Mouse (Mus musculus) MEL (cell line): Measurements from ENCODE around the gene Mast3.

Source experiments
- CHD1 ChIP-seq: IDR thresholded peaks from 2 replicates; pipeline ENCODE4 v1.6.1; 2012; ENCODE audit warnings: low read depth, mild to moderate bottlenecking, inconsistent platforms, low read length, improper control_type of control experiment
- CTCF ChIP-seq, 3 experiments: IDR thresholded peaks in 2 of 3; conservative IDR thresholded peaks in 1 of 3; 2 replicates each; pipeline ENCODE4 v1.5.1; 2011 to 2012; ENCODE audit warnings: low read length in 3 of 3, low read depth in 2 of 3, mild to moderate bottlenecking in 2 of 3, improper control_type of control experiment in 1 of 3, inconsistent platforms in 1 of 3, mixed read lengths in 1 of 3, moderate library complexity in 1 of 3; ENCODE audit not compliant: control insufficient read depth in 1 of 3, insufficient read depth in 1 of 3, poor library complexity in 1 of 3, severe bottlenecking in 1 of 3
- EP300 ChIP-seq, 2 experiments: IDR thresholded peaks; 2 replicates each; pipeline ENCODE4 v1.6.1; 2011; ENCODE audit warnings: improper control_type of control experiment in 2 of 2, low read length in 2 of 2, low read depth in 1 of 2, mild to moderate bottlenecking in 1 of 2
- GABPA ChIP-seq: IDR thresholded peaks from 2 replicates; pipeline ENCODE4 v1.6.1; 2012; ENCODE audit warnings: low read depth, mild to moderate bottlenecking, inconsistent platforms, low read length, improper control_type of control experiment, moderate library complexity
- JUND ChIP-seq: IDR thresholded peaks from 2 replicates; pipeline ENCODE4 v1.6.1; 2011; ENCODE audit warnings: low read depth, mild to moderate bottlenecking, improper control_type of control experiment, low read length
- MAX ChIP-seq: IDR thresholded peaks from 2 replicates; pipeline ENCODE4 v1.6.1; 2011; ENCODE audit warnings: low read length, improper control_type of control experiment
- MEF2A ChIP-seq: IDR thresholded peaks from 2 replicates; pipeline ENCODE4 v1.6.1; 2014; ENCODE audit warnings: low read depth, mild to moderate bottlenecking, inconsistent platforms, low read length, improper control_type of control experiment; ENCODE audit not compliant: poor library complexity, insufficient replicate concordance, severe bottlenecking; ENCODE audit errors: extremely low read depth
- MXI1 ChIP-seq: IDR thresholded peaks from 2 replicates; pipeline ENCODE4 v1.6.1; 2011; ENCODE audit warnings: mild to moderate bottlenecking, low read depth, low read length, improper control_type of control experiment
- POLR2A ChIP-seq, 2 experiments: IDR thresholded peaks; 2 replicates each; pipeline ENCODE4 v1.6.1; 2011 to 2012; ENCODE audit warnings: low read length in 2 of 2, mild to moderate bottlenecking in 2 of 2, control low read depth in 1 of 2, improper control_type of control experiment in 1 of 2, low read depth in 1 of 2, moderate library complexity in 1 of 2; ENCODE audit not compliant: control insufficient read depth in 1 of 2, insufficient read depth in 1 of 2, poor library complexity in 1 of 2
- RCOR1 ChIP-seq: IDR thresholded peaks from 2 replicates; pipeline ENCODE4 v1.6.1; 2012; ENCODE audit warnings: low read depth, mild to moderate bottlenecking, inconsistent platforms, low read length, improper control_type of control experiment
- SMC3 ChIP-seq: IDR thresholded peaks from 2 replicates; pipeline ENCODE4 v1.6.1; 2011; ENCODE audit warnings: low read depth, low read length, improper control_type of control experiment
- UBTF ChIP-seq: IDR thresholded peaks from 2 replicates; pipeline ENCODE4 v1.6.1; 2012; ENCODE audit warnings: low read depth, mild to moderate bottlenecking, inconsistent platforms, low read length, improper control_type of control experiment, moderate library complexity, borderline replicate concordance; ENCODE audit not compliant: insufficient read depth
- USF1 ChIP-seq: IDR thresholded peaks from 2 replicates; pipeline ENCODE4 v1.6.1; 2014; ENCODE audit warnings: low read depth, mild to moderate bottlenecking, inconsistent platforms, low read length, improper control_type of control experiment, moderate library complexity
- ZC3H11A ChIP-seq: IDR thresholded peaks from 2 replicates; pipeline ENCODE4 v1.6.1; 2012; ENCODE audit warnings: low read depth, mild to moderate bottlenecking, inconsistent platforms, low read length, improper control_type of control experiment

- TF ChIP-seq CTCF (IDR thresholded peaks at IDR 0.05 in 2 of 3, conservative IDR thresholded peaks at IDR 0.05 in 1 of 3; ENCODE audit: control insufficient read depth in 1 of 3, insufficient read depth in 1 of 3, low read depth in 2 of 3, low read length in 3 of 3, poor library complexity in 1 of 3, severe bottlenecking in 1 of 3) (no peak), EP300 (IDR thresholded peaks at IDR 0.05; ENCODE audit: low read depth in 1 of 2, low read length in 2 of 2) (no peak), GABPA (no peak), UBTF (no peak), MAX (no peak), POLR2A (IDR thresholded peaks at IDR 0.05; ENCODE audit: control insufficient read depth in 1 of 2, insufficient read depth in 1 of 2, low read depth in 1 of 2, low read length in 2 of 2, poor library complexity in 1 of 2) (no peak), CHD1 (no peak), MEF2A (no peak), SMC3 (no peak), USF1 (no peak), RCOR1 (no peak), ZC3H11A (no peak), MXI1 (no peak), JUND (no peak)
Measured at GRCm38 (mm10) chr8:70774740-70775139, 30.1 kb downstream of the Mast3 start.
